Mouse (Mus musculus): ENCODE data around the gene Otulin. TPM values are rescaled to one million over a fixed set of nuclear protein-coding genes. Genes with fewer than 3 reads are reported as not detected.

The Otulin gene
- polyA plus RNA-seq, 1 experiment, result 43.1 TPM

- Histone ChIP-seq H3K4me1 (replicated peaks; ENCODE audit: control insufficient read depth, insufficient read depth, low read length) (peaks cover 49% of the 10 kb centered on the region), H3K4me3 (ENCODE audit: control insufficient read depth, insufficient read depth, low read length) (no peak overlapping the region), H3K27me3 (ENCODE audit: control insufficient read depth, insufficient read depth, low read length) (no peaks in the 10 kb centered on the region), H3K27ac (ENCODE audit: control insufficient read depth, insufficient read depth, low read length) (peak overlapping the region; percentile 100), H3K36me3 (ENCODE audit: control insufficient read depth, insufficient read depth, low read length) (peaks cover 6% of the 10 kb centered on the region)
- no peak for TF ChIP-seq POLR2A (IDR thresholded peaks at IDR 0.05; ENCODE audit: control insufficient read depth, extremely low read depth, insufficient read depth, low read length, poor library complexity)
- no peak for TF ChIP-seq CTCF (IDR thresholded peaks at IDR 0.05; ENCODE audit: borderline replicate concordance, control insufficient read depth, extremely low read depth, insufficient read depth, low read length, poor library complexity)
- 65% methylated on average over 7 of the region's 7 CpGs for WGBS
- DNase-seq, result no peak
Measured at GRCm38 (mm10) chr15:27668557-27668956, 38.1 kb upstream of the Otulin start.

DNA sequence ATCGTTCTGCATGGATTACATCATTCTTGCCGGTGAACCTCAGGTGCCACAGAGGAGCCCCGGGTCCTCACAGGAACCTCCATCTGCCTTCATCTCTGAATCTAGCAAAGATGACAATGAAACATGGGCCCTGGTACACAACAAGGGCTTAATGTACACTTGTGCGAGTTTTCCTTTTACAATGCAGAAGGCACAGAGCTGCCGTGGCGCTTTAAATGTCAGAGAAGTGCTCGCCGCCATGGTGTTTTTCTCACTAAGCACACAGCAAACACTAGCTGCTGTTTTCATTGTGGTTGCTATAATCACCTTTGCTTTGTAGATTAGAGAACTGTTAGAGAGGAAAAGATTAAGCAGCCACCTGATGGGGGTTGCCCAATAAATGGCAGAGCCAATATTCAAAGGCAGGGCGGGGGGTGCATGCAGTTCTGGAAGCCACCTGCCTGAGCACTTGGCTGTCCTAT, 37.5 kb upstream of the Otulin start:
- 17% methylated on average over 9 of the region's 9 CpGs for WGBS
- Histone ChIP-seq H3K4me1 (replicated peaks; ENCODE audit: control insufficient read depth, insufficient read depth, low read length) (peaks cover 49% of the 10 kb centered on the region), H3K27ac (ENCODE audit: control insufficient read depth, insufficient read depth, low read length) (peak overlapping the region; percentile 100), H3K36me3 (ENCODE audit: control insufficient read depth, insufficient read depth, low read length) (peaks cover 10% of the 10 kb centered on the region), H3K27me3 (ENCODE audit: control insufficient read depth, insufficient read depth, low read length) (no peaks in the 10 kb centered on the region), H3K4me3 (ENCODE audit: control insufficient read depth, insufficient read depth, low read length) (no peak overlapping the region)
- peak; percentile 47 for DNase-seq
- TF ChIP-seq POLR2A (IDR thresholded peaks at IDR 0.05; ENCODE audit: control insufficient read depth, extremely low read depth, insufficient read depth, low read length, poor library complexity) (no peak), CTCF (IDR thresholded peaks at IDR 0.05; ENCODE audit: borderline replicate concordance, control insufficient read depth, extremely low read depth, insufficient read depth, low read length, poor library complexity) (no peak)

GRCm38 (mm10) chr15:27666911-27667539, 36.5 kb upstream of the Otulin start:
- TF ChIP-seq POLR2A (IDR thresholded peaks at IDR 0.05; ENCODE audit: control insufficient read depth, extremely low read depth, insufficient read depth, low read length, poor library complexity), result no peak
- TF ChIP-seq CTCF (IDR thresholded peaks at IDR 0.05; ENCODE audit: borderline replicate concordance, control insufficient read depth, extremely low read depth, insufficient read depth, low read length, poor library complexity), result no peak
- WGBS, result 38% methylated on average over 9 of the region's 9 CpGs
- Histone ChIP-seq H3K27me3 (ENCODE audit: control insufficient read depth, insufficient read depth, low read length) (no peaks in the 10 kb centered on the region), H3K27ac (ENCODE audit: control insufficient read depth, insufficient read depth, low read length) (peak overlapping the region; percentile 78), H3K4me1 (replicated peaks; ENCODE audit: control insufficient read depth, insufficient read depth, low read length) (peaks cover 42% of the 10 kb centered on the region), H3K4me3 (ENCODE audit: control insufficient read depth, insufficient read depth, low read length) (no peak overlapping the region), H3K36me3 (ENCODE audit: control insufficient read depth, insufficient read depth, low read length) (peaks cover 16% of the 10 kb centered on the region)
- no peak for DNase-seq

DNA sequence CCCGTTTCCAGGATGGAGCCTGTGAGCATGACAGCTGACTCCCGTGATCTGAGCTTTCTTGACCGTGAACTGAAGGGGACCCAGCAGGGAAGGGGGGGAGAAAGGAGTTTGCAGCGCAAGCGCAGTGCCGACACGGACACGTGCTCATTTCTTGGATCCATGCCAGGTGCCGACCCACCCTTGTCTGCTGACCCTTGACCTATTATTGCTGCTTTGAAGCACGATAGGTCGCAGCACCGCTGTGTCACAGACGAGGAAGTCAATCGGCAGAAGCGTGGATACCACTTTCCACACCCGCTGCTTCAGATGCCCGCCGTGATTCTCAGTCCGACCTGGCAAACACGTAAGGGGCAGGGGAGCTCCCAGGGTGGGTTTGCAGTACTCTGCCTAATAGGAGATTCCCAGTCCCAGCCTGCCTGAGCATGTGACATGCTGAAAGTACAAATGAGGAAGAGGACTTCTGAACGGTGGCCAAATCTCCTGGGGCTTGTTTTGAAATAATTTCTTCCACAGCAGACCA, 35.0 kb upstream of the Otulin start:
- no peak overlapping the region for H3K4me3 ChIP-seq (ENCODE audit: control insufficient read depth, insufficient read depth, low read length)
- no peak for DNase-seq
- H3K36me3 ChIP-seq (ENCODE audit: control insufficient read depth, insufficient read depth, low read length), result peaks cover 17% of the 10 kb centered on the region
- no peaks in the 10 kb centered on the region for H3K27me3 ChIP-seq (ENCODE audit: control insufficient read depth, insufficient read depth, low read length)
- no peak overlapping the region for H3K27ac ChIP-seq (ENCODE audit: control insufficient read depth, insufficient read depth, low read length)
- peaks cover 31% of the 10 kb centered on the region for H3K4me1 ChIP-seq (replicated peaks; ENCODE audit: control insufficient read depth, insufficient read depth, low read length)
- TF ChIP-seq POLR2A (IDR thresholded peaks at IDR 0.05; ENCODE audit: control insufficient read depth, extremely low read depth, insufficient read depth, low read length, poor library complexity) (no peak), CTCF (IDR thresholded peaks at IDR 0.05; ENCODE audit: borderline replicate concordance, control insufficient read depth, extremely low read depth, insufficient read depth, low read length, poor library complexity) (0 out of 2 replicates have a peak, but pooled peaks have one; percentile 17)
- 68% methylated on average over 21 of the region's 21 CpGs for WGBS

GRCm38 (mm10) chr15:27664126-27664525, 33.6 kb upstream of the Otulin start:
- Histone ChIP-seq H3K27ac (ENCODE audit: control insufficient read depth, insufficient read depth, low read length) (no peak overlapping the region), H3K27me3 (ENCODE audit: control insufficient read depth, insufficient read depth, low read length) (no peaks in the 10 kb centered on the region), H3K4me1 (replicated peaks; ENCODE audit: control insufficient read depth, insufficient read depth, low read length) (peaks cover 23% of the 10 kb centered on the region), H3K36me3 (ENCODE audit: control insufficient read depth, insufficient read depth, low read length) (peaks cover 18% of the 10 kb centered on the region), H3K4me3 (ENCODE audit: control insufficient read depth, insufficient read depth, low read length) (no peak overlapping the region)
- TF ChIP-seq CTCF (IDR thresholded peaks at IDR 0.05; ENCODE audit: borderline replicate concordance, control insufficient read depth, extremely low read depth, insufficient read depth, low read length, poor library complexity), result no peak
- no peak for TF ChIP-seq POLR2A (IDR thresholded peaks at IDR 0.05; ENCODE audit: control insufficient read depth, extremely low read depth, insufficient read depth, low read length, poor library complexity)
- no peak for DNase-seq
- WGBS, result 62% methylated on average over 9 of the region's 9 CpGs

- Histone ChIP-seq H3K36me3 (ENCODE audit: control insufficient read depth, insufficient read depth, low read length) (peaks cover 32% of the 10 kb centered on the region), H3K4me3 (ENCODE audit: control insufficient read depth, insufficient read depth, low read length) (no peak overlapping the region), H3K4me1 (replicated peaks; ENCODE audit: control insufficient read depth, insufficient read depth, low read length) (peaks cover 10% of the 10 kb centered on the region), H3K27me3 (ENCODE audit: control insufficient read depth, insufficient read depth, low read length) (no peaks in the 10 kb centered on the region), H3K27ac (ENCODE audit: control insufficient read depth, insufficient read depth, low read length) (no peak overlapping the region)
- DNase-seq, result no peak
- 61% methylated on average over 1 of the region's 1 CpGs for WGBS
- TF ChIP-seq POLR2A (IDR thresholded peaks at IDR 0.05; ENCODE audit: control insufficient read depth, extremely low read depth, insufficient read depth, low read length, poor library complexity), result no peak
- TF ChIP-seq CTCF (IDR thresholded peaks at IDR 0.05; ENCODE audit: borderline replicate concordance, control insufficient read depth, extremely low read depth, insufficient read depth, low read length, poor library complexity), result no peak
Measured at GRCm38 (mm10) chr15:27662699-27663098, 32.2 kb upstream of the Otulin start.
